Mouse (Mus musculus): ENCODE measurements around the gene Snrpa.

Snrpa gene

DNA sequence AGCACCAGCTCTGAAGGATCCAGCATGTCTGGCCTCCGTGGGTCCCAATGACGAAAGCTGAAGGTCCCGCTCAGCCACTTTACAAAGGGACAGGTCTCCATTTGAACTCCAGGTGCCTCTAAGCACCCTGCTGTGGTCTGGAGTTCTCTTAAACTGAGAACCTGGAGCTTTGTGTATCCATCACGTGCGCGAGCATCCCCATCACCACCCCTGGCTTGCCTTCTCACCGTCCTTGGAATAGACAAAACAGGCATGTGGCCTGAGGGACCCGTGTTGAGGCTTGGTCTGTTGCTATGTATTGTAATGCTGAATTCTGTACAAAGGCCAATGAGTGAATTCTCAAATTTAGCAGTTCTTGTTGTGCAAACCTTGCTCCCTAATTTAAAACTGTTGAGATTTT lies 2.7 kb upstream of the Snrpa start:
- DNase-seq (ENCODE audit: low spot score in 2 of 2) = no peak

DNA sequence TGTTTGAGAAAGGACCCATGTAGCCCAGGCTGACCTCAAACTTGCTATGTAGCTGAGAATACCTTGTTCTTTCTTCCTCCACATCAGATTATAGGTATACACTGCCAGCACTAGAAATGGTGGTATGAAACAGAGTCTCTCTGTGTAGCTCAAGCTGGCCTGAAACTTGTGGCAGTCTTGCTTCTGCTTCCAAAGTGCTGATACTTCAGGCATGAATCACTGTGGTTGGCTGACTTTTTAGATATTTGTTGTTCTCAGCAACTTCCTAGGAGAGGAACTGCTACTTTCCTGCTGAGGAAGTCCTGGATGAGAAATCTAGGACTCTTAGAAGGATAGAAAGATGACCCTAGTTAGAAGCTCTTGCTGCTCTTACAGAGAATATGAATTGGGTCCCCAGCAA lies 2.3 kb upstream of the Snrpa start:
- no peak for DNase-seq (ENCODE audit: low spot score in 2 of 2)

DNA sequence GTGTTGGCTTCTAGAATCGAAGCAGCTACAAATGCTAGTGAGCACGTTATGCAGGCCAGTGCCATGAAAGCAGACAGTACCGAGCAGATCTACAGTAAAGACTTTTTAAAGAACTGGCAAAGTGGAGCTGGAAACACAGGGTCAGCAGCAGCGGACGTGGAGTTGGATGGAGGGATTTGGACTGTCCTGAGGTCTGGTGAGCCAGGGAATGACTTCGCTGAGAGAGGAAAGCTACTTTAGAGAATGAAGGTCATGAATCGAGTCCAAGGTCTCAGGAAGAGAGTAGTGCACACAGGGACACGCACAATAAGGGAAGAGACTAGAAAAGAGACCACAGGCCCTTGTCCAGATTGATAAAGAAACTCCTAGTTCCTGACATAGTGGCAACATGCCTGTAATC lies 1.6 kb upstream of the Snrpa start:
- no peak for DNase-seq (ENCODE audit: low spot score in 2 of 2)

DNA sequence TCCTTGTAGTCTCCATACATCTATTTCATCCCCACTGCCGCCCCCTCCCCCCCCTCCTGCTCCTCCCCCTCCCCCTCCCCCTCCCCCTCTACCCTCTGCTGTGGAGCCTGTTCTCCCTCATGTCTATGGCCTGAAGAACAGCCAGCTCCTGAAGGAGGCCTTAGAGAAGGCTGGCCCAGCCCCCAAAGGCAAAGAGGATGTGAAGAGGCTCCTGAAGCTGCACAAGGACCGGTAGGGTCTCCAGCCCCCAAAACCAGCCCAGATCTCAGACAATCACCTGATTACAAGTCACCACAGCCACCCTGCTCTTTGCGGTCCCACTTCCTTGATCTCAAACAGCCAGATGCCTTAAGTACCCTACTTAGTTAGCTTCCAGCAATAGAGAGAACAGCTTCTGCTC lies 1.1 kb upstream of the Snrpa start:
- DNase-seq (ENCODE audit: low spot score in 2 of 2) = no peak

DNA sequence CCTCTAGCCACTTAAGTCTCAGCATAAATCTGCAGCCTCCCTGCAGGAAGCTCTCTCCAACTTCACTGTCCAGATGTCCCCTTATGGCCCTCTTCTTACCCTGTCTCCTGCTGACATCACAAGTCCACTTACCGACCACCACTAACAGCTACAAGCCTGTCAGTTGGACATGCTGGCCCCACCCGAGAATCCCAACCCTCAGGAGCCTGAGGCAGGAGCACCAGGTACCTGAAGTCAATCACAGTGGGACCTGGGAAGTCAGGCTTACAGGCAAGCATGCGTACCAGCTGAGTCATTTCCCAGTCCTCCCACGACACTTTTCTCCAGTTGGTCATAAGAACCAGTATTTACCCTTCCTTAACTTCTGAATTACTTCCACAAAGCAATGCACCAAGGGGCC lies 2.3 kb downstream of the Snrpa start:
- no peak for DNase-seq (ENCODE audit: low spot score in 2 of 2)

DNA sequence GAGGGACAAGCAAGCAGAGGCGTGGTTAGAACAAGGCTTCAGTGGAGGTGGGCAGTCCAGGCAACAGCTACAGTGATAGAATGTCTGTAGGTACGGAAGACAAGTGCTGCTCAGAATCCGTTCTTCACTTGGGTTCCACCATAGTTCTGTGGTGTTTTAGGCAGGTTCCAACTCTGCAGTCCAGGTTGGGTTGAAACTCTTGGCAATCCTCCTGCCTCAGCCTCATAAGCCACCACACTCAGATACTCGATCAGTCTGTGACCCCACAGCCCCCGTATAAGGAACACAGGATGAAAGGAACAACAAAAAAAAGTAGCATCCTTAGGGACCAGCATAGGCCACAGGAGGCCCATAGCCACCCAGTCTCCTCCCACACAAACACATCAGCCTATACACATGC lies 3.6 kb downstream of the Snrpa start:
- no peak for DNase-seq (ENCODE audit: low spot score in 2 of 2)

DNA sequence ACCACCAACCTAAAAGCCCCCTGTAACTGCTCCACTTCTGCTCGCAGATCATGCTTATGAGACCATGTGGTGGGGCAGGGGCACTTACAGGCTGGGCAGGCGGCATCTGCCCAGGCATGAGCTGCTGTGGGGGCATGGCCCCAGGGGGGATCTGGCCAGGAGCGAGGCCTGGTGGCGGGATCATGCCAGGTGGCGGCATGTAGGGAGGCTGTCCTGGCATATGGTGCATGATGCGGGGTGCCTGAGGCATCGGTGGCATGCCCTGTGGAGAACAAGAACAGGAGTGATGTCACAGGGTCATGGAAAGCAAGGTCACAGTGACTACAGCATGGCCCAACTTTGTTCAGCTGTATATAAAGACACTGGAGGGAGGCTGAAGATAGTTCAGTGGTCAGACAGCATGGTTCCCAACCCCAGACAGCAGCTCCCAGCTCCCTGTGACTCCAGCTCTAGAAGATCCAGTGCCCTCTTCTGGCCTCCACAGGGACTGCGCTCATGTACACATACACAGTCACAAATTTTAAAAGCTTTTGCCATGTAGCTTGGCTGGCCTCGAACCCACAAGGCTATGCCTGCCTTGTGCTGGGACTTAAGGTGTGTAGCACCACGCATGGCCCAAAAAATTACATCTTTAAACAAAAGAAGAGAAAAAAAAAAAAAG lies 6.7 kb downstream of the Snrpa start:
- no peak for DNase-seq (ENCODE audit: low spot score in 2 of 2)

DNA sequence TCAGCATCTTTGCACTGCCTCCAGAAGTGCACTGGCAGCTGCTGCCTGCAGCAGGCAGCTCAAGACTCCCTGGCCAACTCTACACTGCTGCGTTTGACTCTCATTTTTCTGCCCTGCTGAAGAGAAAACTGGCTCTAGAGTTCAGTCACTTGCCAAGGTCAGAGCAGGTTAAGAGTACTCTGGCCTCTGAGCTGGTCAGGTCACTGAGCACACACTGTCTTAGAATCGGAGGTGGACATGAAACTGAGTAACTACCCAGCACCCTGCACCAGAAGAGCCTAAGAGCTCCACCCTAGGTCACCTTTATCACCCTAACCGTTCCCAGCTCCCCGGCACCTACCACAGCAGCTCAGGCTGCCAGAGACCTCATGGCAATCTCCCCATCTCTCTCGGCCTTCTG lies 10.1 kb downstream of the Snrpa start:
- no peak for DNase-seq (ENCODE audit: low spot score in 2 of 2)

DNA sequence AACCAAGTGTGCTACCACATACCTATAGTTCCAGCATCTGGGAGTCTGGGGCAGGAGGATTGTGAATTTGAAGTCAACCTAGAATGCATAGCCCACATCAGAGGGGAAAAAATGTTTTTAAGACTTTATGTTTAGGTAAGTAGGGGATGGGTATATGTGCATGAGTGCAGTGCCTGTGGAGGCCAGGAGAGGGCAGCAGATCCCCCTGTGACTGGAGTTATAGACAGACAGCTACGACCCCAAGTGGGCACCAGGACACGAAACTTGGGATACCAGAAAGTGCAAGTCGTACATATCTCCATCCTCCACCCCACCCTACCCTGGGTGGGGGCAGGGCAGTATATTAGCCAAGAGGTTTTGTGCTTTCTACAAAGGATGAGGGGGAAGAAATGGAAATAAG lies 11.1 kb downstream of the Snrpa start:
- DNase-seq (ENCODE audit: low spot score in 2 of 2) = no peak

DNA sequence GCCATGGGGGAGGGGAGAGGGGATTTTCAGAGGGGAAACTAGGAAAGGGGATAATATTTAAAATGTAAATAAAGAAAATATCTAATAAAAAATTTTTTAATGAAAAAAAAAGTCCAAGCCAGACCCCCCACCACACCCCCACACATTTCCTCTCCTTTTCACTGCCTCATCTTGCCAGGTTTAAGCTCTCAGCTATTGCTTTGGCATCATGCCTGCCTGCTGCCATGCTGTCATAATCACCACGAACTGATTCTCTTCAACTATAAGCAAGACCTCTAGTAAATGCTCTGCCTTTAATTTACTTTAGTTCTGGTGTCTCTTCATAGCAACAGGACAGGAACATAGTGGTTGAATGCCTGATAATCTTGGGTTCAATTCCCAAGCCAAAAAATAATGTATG lies 13.6 kb downstream of the Snrpa start:
- no peak for DNase-seq (ENCODE audit: low spot score in 2 of 2)

DNA sequence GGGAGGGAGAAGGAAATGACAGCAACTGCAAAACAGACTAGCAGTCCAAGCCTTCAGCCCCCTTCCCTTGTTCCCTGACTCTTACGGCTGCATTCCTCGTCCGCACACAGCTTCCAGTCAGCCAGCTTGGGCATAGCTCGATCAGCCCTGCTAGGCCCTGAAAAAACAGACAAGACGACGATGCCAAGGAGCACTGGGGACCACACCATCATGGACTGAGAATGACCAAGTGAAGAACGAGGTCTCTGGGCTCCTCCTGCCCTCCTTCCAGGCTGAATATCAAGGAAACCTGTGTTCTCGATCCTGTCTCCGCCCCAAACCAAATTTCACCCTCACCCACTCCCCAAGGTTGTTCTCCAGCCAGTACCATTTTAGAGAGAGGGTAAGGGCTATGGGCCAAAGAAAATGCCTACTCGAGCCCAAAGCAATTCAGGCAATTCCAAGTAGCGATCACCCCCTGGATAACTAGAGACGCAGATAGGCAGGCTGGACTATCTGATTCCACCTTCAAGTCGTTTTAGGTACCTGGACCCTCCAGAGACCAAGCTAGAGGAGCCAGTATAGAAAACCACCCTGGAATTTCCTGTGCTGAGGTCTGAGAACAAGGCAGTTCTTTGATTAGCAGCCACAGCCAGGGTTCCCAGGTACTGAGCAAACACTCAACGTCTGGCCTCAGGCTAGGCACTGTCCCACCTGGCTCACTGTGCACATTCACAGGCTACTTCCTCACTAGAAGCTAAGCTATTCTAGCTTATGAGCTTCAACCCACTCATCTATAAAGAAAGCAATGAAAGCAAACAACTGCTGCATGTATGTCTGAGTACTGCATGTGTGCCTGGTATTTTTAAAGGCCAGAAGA lies 15.0 kb downstream of the Snrpa start, which contains the start of the genes Gm21983 and Mia:
Gene Gm21983 (minus strand): TSS at position 250 of the 859 bp plus-strand sequence.
Gene Mia (minus strand): TSS at position 321 of the 859 bp plus-strand sequence.
- DNase-seq (ENCODE audit: low spot score in 2 of 2) = no peak

DNA sequence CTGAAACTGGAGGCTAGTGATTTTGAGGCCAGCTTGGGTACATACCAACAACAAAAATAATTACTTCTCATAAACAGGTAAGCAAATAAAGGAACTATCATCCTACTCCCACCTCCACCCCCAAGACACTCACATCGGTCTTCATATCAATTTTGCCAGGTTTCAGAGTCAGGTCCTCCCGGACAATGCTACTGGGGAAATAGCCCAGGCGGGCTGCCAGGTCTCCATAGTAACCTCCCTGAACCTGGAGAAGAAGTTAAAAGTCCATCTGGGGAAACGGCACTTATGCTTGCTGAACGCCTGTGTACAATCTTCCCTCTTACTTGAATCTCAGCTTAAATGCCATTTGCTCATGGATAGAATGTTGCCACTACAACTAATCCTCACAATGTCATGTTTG lies 16.0 kb downstream of the Snrpa start:
- DNase-seq (ENCODE audit: low spot score in 2 of 2) = no peak

DNA sequence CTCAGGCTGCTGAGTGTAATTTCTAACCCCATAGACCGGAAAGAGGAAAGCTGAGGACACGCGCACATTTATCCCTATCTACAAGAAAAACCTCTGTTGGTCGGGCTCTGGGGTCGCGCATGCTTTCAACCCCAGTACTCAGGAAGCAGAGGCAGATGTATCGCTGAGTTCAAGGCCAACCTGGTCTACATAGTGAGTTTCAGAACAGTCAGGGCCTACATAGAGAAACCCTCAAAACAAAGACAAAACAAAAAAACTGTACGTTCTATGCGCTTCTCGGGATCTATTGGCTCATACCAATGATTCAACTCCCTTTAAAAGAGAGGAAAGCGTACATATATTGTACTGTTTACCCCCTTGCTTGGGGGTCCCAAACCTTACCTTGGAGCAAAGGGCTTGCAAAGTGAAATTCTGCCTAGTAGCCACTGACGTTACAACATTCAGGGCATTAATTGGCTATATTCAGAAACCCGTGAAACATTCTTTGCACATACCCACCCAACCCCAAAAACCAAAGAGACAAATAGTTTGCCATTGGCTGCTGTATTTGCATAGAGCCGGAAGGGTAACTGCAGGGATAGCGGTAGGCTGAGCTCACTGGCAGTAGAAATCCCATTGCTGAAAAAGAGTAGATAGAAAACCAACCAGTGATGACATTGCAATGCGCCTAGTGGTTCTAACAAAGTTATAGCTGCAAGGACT lies 16.7 kb downstream of the Snrpa start:
- no peak for DNase-seq (ENCODE audit: low spot score in 2 of 2)

DNA sequence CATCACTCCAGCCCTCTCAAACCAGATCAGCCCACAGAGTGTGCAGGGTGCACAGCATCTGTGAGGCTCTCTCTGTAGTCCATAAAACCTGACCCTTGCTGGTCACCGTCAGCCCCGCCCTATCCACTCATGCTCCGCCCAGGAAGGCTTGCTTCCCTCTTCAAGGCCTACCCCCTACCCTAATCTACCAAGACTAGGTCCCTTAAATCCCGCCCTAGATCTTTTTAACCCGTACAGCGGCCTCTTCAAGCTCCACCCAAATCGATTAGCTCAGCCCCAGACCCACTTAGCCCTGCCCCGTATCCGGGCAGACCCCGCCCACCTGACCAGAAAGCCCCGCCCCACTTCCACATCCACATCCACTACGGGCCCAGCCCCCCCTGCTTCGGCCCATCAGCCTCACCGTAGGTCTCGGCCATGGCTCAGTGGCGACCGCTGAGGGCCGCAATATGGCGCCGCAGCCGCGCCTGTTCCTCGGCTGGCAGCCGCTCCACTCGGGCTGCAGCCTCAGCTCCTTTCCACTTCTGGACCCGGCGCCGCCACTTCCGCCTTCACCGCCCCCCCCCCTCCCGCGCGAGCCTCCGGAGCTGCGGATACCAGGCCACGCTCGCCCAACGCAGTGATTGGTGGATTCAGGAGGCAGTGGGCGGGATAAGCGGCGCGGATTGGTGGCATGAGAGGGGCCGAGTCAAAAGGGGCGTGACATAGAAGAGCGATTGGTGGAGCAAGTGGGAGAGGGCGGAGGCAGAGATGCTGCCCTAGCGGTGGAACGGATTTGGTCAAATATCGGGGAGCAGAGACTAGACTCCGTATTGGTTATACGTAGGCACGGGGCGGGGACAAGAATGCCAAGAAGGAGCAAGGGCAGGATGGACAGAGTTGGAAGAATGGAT lies 17.5 kb downstream of the Snrpa start, which contains the start of gene Rab4b:
Gene Rab4b (minus strand): TSS at position 573 of the 893 bp plus-strand sequence.
- DNase-seq (ENCODE audit: low spot score in 2 of 2) = peak; percentile 98 to 99

DNA sequence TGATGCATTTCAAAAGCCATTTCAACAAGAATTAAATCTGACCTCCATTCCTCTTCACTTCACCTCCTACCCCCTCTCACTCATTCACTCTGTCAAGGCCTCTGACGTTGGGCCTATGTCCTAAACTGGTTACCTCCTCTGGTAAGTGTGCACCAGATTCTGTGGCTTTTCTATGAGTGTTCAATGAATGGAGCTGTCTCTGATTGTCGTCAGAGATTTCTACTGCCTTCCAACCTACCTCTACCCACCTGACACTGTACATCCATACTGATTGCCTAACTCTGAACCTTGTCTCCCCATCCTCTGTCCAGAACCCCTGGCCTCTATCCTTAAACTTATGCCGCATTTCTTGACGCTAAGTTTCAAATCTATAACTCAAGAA lies 18.1 kb downstream of the Snrpa start:
- DNase-seq (ENCODE audit: low spot score in 2 of 2) = no peak

DNA sequence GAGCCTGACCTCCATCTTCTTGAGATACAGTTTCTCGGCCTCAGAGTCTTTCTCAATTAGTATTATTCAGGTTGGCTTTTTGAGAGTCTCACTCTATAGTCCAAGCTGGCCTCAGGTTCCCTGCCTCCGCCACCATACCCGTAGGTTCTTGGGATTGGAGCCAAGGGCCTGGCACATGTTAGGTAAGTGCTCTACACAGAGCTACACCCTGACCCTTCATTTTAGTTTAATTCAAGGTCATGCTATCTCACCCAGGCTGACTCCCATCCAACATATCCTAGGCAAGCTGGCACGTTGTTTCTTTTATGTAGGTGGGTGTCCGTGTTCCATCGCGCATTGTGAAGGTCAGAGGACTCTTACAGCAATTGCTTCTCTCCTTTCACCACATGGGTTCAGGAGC lies 21.2 kb downstream of the Snrpa start:
- DNase-seq (ENCODE audit: low spot score in 2 of 2) = no peak

DNA sequence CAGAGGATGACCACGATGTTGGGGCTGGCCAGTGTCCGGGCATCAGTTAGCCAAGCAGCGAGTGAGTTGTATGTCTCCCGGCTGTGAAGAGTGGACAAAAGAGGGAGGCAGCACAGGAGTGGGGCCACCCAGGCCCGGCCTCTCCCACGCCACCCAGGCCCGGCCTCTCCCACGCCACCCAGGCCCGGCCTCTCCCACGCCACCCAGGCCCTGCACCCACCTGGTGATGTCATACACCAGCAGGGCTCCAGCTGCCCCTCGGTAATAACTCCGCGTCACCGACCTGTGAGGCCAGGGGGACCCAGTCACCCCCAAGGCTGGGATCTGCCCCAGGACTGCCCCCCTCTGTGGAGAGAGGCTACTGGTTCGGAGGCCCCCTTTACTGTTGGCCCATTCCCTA lies 21.6 kb downstream of the Snrpa start:
- no peak for DNase-seq (ENCODE audit: low spot score in 2 of 2)

DNA sequence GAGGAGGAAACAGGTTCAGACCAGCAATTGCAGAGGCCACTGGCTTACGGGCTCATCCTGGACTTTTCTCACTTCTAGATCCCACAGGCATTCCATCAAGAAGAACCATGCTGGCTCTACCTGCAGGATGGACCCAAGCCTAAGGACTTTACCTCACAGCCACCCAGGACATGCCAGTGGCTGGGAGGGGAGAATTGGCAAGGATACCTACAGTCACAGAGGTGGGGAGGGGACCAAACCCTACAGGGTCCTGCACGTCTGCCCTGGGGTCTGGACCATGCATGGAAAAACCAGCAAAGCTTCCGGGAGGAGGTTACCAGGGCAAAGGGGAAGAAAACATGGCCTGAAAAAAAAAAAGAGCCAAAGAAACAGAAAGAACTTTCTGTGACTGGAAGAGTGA lies 25.1 kb downstream of the Snrpa start:
- DNase-seq (ENCODE audit: low spot score in 2 of 2) = no peak

DNA sequence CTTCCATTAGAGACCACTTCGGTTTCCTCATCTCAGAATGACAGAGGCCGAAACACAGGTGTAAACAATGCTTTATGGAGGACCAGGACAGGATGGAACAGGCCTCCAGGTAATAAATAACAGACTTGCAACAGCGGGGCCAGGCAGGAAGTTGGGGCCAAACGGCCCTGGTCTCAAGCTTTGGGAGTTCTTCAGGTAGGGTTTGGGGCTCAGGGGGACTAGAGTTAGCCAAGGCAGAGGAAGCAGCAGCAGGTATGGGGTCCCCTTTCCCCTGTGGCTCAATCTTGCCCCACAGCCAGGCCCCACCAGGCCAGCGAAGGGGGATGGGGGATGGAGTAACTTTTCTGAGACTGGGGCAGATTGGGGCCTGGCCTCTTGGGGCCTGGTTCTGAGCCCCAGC lies 27.7 kb downstream of the Snrpa start:
- DNase-seq (ENCODE audit: low spot score in 2 of 2) = no peak

DNA sequence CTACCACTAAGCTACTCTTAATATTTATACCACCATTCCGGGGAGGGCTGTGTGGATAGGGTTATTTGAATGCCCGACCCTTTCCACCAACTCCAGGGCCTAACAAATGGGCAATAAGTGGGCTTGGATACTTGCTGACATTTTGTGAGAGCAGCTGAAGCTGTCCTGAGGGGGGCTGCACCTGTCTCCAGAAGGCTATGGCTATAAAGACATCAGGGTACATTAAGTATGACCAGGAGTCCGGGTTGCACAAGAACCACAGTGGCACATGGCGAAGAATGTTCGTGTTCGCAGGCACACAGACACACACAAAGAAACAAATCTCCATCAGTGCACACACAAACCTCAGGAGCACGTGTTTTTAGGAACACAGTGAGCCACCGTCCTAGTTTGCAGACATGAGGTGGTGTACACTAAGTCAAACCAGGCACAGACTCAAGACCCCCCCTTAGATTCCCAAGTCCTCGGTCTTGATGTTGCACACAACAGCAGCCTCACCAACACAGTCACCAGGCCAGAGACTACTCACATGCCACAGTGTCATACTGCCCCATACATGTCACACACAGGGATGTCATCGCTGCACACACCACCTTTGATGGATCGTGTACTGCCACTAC lies 28.5 kb downstream of the Snrpa start:
- no peak for DNase-seq (ENCODE audit: low spot score in 2 of 2)

All from spleen, postnatal 14 days (tissue).